Mouse (Mus musculus): ENCODE measurements around the gene Akap7. TPM values are rescaled to one million over a fixed set of nuclear protein-coding genes. Genes with fewer than 3 reads are reported as not detected.
"Not testable (repeated sequence)": the region's sequence is repeated elsewhere in the genome, so short reads cannot be mapped to it uniquely, and the experiment has no call there.

The Akap7 gene
- polyA plus RNA-seq, 1 experiment: 91.9 TPM

- TF ChIP-seq CTCF (IDR thresholded peaks at IDR 0.05; ENCODE audit: borderline replicate concordance, insufficient read depth, low read depth, low read length): no peak
- TF ChIP-seq POLR2A (IDR thresholded peaks at IDR 0.05; ENCODE audit: borderline replicate concordance, insufficient read depth, low read length): no peak
- WGBS: 44% methylated on average over 6 of the region's 6 CpGs
- DNase-seq: no peak
- Histone ChIP-seq H3K4me3 (replicated peaks; ENCODE audit: insufficient read depth, low read depth, low read length) (no peak overlapping the region), H3K27ac (ENCODE audit: insufficient read depth, low read length) (no peak overlapping the region), H3K27me3 (ENCODE audit: control insufficient read depth, insufficient read depth, low read length) (no peaks in the 10 kb centered on the region), H3K4me1 (ENCODE audit: control insufficient read depth, insufficient read depth, low read length) (peaks cover 45% of the 10 kb centered on the region)
These were observed 124.4 kb downstream of the Akap7 start for GRCm38 (mm10) chr10:25183271-25183670.

- Histone ChIP-seq H3K27ac (ENCODE audit: insufficient read depth, low read length) (no peak overlapping the region), H3K27me3 (ENCODE audit: control insufficient read depth, insufficient read depth, low read length) (no peaks in the 10 kb centered on the region), H3K4me1 (ENCODE audit: control insufficient read depth, insufficient read depth, low read length) (peaks cover 33% of the 10 kb centered on the region), H3K4me3 (replicated peaks; ENCODE audit: insufficient read depth, low read depth, low read length) (no peak overlapping the region)
- no peak for TF ChIP-seq CTCF (IDR thresholded peaks at IDR 0.05; ENCODE audit: borderline replicate concordance, insufficient read depth, low read depth, low read length)
- no peak for TF ChIP-seq POLR2A (IDR thresholded peaks at IDR 0.05; ENCODE audit: borderline replicate concordance, insufficient read depth, low read length)
- 37% methylated on average over 4 of the region's 4 CpGs for WGBS
- DNase-seq: no peak
These were observed 128.6 kb downstream of the Akap7 start for GRCm38 (mm10) chr10:25179030-25179429.

GRCm38 (mm10) chr10:25177270-25177669 is 130.4 kb downstream of the Akap7 start:
- peak; percentile 58 to 63 for DNase-seq
- no peaks in the 10 kb centered on the region for H3K27me3 ChIP-seq (ENCODE audit: control insufficient read depth, insufficient read depth, low read length)
- H3K4me1 ChIP-seq (ENCODE audit: control insufficient read depth, insufficient read depth, low read length): peaks cover 28% of the 10 kb centered on the region
- TF ChIP-seq CTCF (IDR thresholded peaks at IDR 0.05; ENCODE audit: borderline replicate concordance, insufficient read depth, low read depth, low read length): no peak
- no peak for TF ChIP-seq POLR2A (IDR thresholded peaks at IDR 0.05; ENCODE audit: borderline replicate concordance, insufficient read depth, low read length)
- peak overlapping the region; percentile 15; the same call in 1 of the 2 replicates for H3K27ac ChIP-seq (ENCODE audit: insufficient read depth, low read length)
- H3K4me3 ChIP-seq (replicated peaks; ENCODE audit: insufficient read depth, low read depth, low read length): no peak overlapping the region
- 30% methylated on average over 5 of the region's 5 CpGs for WGBS

GRCm38 (mm10) chr10:25174872-25175271 is 132.8 kb downstream of the Akap7 start:
- no peak for DNase-seq
- Histone ChIP-seq H3K27me3 (ENCODE audit: control insufficient read depth, insufficient read depth, low read length) (no peaks in the 10 kb centered on the region), H3K4me3 (replicated peaks; ENCODE audit: insufficient read depth, low read depth, low read length) (no peak overlapping the region), H3K4me1 (ENCODE audit: control insufficient read depth, insufficient read depth, low read length) (peaks cover 24% of the 10 kb centered on the region), H3K27ac (ENCODE audit: insufficient read depth, low read length) (no peak overlapping the region)
- 84% methylated on average over 2 of the region's 2 CpGs for WGBS
- TF ChIP-seq POLR2A (IDR thresholded peaks at IDR 0.05; ENCODE audit: borderline replicate concordance, insufficient read depth, low read length): no peak
- no peak for TF ChIP-seq CTCF (IDR thresholded peaks at IDR 0.05; ENCODE audit: borderline replicate concordance, insufficient read depth, low read depth, low read length)

GRCm38 (mm10) chr10:25167365-25168194 is 140.1 kb downstream of the Akap7 start:
- no peak for DNase-seq
- 73% methylated on average over 6 of the region's 6 CpGs for WGBS
- no peak overlapping the region for H3K27ac ChIP-seq (ENCODE audit: insufficient read depth, low read length)
- no peak overlapping the region for H3K4me3 ChIP-seq (replicated peaks; ENCODE audit: insufficient read depth, low read depth, low read length)
- TF ChIP-seq POLR2A (IDR thresholded peaks at IDR 0.05; ENCODE audit: borderline replicate concordance, insufficient read depth, low read length) (no peak), CTCF (IDR thresholded peaks at IDR 0.05; ENCODE audit: borderline replicate concordance, insufficient read depth, low read depth, low read length) (no peak)
- H3K27me3 ChIP-seq (ENCODE audit: control insufficient read depth, insufficient read depth, low read length): no peaks in the 10 kb centered on the region
- H3K4me1 ChIP-seq (ENCODE audit: control insufficient read depth, insufficient read depth, low read length): 0 out of 2 replicates have a peak, but pooled peaks cover 3% of the 10 kb centered on the region

- 40% methylated on average over 3 of the region's 3 CpGs for WGBS
- TF ChIP-seq CTCF (IDR thresholded peaks at IDR 0.05; ENCODE audit: borderline replicate concordance, insufficient read depth, low read depth, low read length): peak; percentile 22; the same call in 1 of the 2 replicates
- H3K4me3 ChIP-seq (replicated peaks; ENCODE audit: insufficient read depth, low read depth, low read length); DNase-seq; H3K27ac ChIP-seq (ENCODE audit: insufficient read depth, low read length); H3K4me1 ChIP-seq (ENCODE audit: control insufficient read depth, insufficient read depth, low read length); H3K27me3 ChIP-seq (ENCODE audit: control insufficient read depth, insufficient read depth, low read length): not testable (repeated sequence)
These were observed 144.2 kb downstream of the Akap7 start for GRCm38 (mm10) chr10:25163510-25163909.

- DNase-seq: no peak
- H3K27me3 ChIP-seq (ENCODE audit: control insufficient read depth, insufficient read depth, low read length): no peaks in the 10 kb centered on the region
- no peak for TF ChIP-seq CTCF (IDR thresholded peaks at IDR 0.05; ENCODE audit: borderline replicate concordance, insufficient read depth, low read depth, low read length)
- no peak overlapping the region for H3K4me3 ChIP-seq (replicated peaks; ENCODE audit: insufficient read depth, low read depth, low read length)
- no peak overlapping the region for H3K27ac ChIP-seq (ENCODE audit: insufficient read depth, low read length)
- WGBS: 83% methylated on average over 2 of the region's 2 CpGs
- no peaks in the 10 kb centered on the region for H3K4me1 ChIP-seq (ENCODE audit: control insufficient read depth, insufficient read depth, low read length)
These were observed 146.0 kb downstream of the Akap7 start for GRCm38 (mm10) chr10:25161701-25162100.

- Histone ChIP-seq H3K4me1 (ENCODE audit: control insufficient read depth, insufficient read depth, low read length) (no peaks in the 10 kb centered on the region), H3K27me3 (ENCODE audit: control insufficient read depth, insufficient read depth, low read length) (no peaks in the 10 kb centered on the region), H3K27ac (ENCODE audit: insufficient read depth, low read length) (no peak overlapping the region), H3K4me3 (replicated peaks; ENCODE audit: insufficient read depth, low read depth, low read length) (no peak overlapping the region)
- TF ChIP-seq CTCF (IDR thresholded peaks at IDR 0.05; ENCODE audit: borderline replicate concordance, insufficient read depth, low read depth, low read length) (no peak), POLR2A (IDR thresholded peaks at IDR 0.05; ENCODE audit: borderline replicate concordance, insufficient read depth, low read length) (no peak)
- DNase-seq: no peak
- WGBS: 85% methylated on average over 5 of the region's 5 CpGs
These were observed 149.0 kb downstream of the Akap7 start for GRCm38 (mm10) chr10:25158651-25159050.
